Mouse (Mus musculus): ENCODE data around the gene Hsd17b1. TPM values are rescaled to one million over a fixed set of nuclear protein-coding genes. Genes with fewer than 3 reads are reported as not detected.

The Hsd17b1 gene
- total RNA-seq, 2 experiments from 2014 or later = not detected

- no peak for ATAC-seq (replicated peaks; ENCODE audit: low FRiP score, poor library complexity, severe bottlenecking)
Observed at GRCm38 (mm10) chr11:101059473-101059872, 18.7 kb upstream of the Hsd17b1 start.

GRCm38 (mm10) chr11:101060126-101060525, 18.1 kb upstream of the Hsd17b1 start:
- ATAC-seq (replicated peaks; ENCODE audit: low FRiP score, poor library complexity, severe bottlenecking) = no peak

GRCm38 (mm10) chr11:101061049-101061448, 17.2 kb upstream of the Hsd17b1 start:
- ATAC-seq (replicated peaks; ENCODE audit: low FRiP score, poor library complexity, severe bottlenecking) = no peak

GRCm38 (mm10) chr11:101062165-101062884, 15.9 kb upstream of the Hsd17b1 start:
- no peak for ATAC-seq (replicated peaks; ENCODE audit: low FRiP score, poor library complexity, severe bottlenecking)

- no peak; the same call in 1 of the 2 replicates for ATAC-seq (replicated peaks; ENCODE audit: low FRiP score, poor library complexity, severe bottlenecking)
Observed at GRCm38 (mm10) chr11:101062971-101063675, 15.1 kb upstream of the Hsd17b1 start.

GRCm38 (mm10) chr11:101063676-101064327, 14.4 kb upstream of the Hsd17b1 start:
- peak; percentile 90 for ATAC-seq (replicated peaks; ENCODE audit: low FRiP score, poor library complexity, severe bottlenecking)

- ATAC-seq (replicated peaks; ENCODE audit: low FRiP score, poor library complexity, severe bottlenecking) = no peak
Observed at GRCm38 (mm10) chr11:101064462-101064861, 13.7 kb upstream of the Hsd17b1 start.

- ATAC-seq (replicated peaks; ENCODE audit: low FRiP score, poor library complexity, severe bottlenecking) = no peak
Observed at GRCm38 (mm10) chr11:101065002-101065401, 13.2 kb upstream of the Hsd17b1 start.

GRCm38 (mm10) chr11:101066549-101067412, 11.4 kb upstream of the Hsd17b1 start:
- peak; percentile 32 for ATAC-seq (replicated peaks; ENCODE audit: low FRiP score, poor library complexity, severe bottlenecking)

- ATAC-seq (replicated peaks; ENCODE audit: low FRiP score, poor library complexity, severe bottlenecking) = peak; percentile 90
Observed at GRCm38 (mm10) chr11:101069391-101070188, 8.6 kb upstream of the Hsd17b1 start, which contains the start of gene Naglu. Gene Naglu, plus strand, starts transcription at chr11:101070012.

- ATAC-seq (replicated peaks; ENCODE audit: low FRiP score, poor library complexity, severe bottlenecking) = peak; percentile 56
Observed at GRCm38 (mm10) chr11:101070189-101070527, 8.1 kb upstream of the Hsd17b1 start.

- ATAC-seq (replicated peaks; ENCODE audit: low FRiP score, poor library complexity, severe bottlenecking) = no peak
Observed at GRCm38 (mm10) chr11:101070987-101071386, 7.2 kb upstream of the Hsd17b1 start.

- no peak for ATAC-seq (replicated peaks; ENCODE audit: low FRiP score, poor library complexity, severe bottlenecking)
Observed at GRCm38 (mm10) chr11:101071810-101072428, 6.3 kb upstream of the Hsd17b1 start.

GRCm38 (mm10) chr11:101079746-101080145, 1.5 kb downstream of the Hsd17b1 start:
- no peak for ATAC-seq (replicated peaks; ENCODE audit: low FRiP score, poor library complexity, severe bottlenecking)

- no peak for ATAC-seq (replicated peaks; ENCODE audit: low FRiP score, poor library complexity, severe bottlenecking)
Observed at GRCm38 (mm10) chr11:101080421-101080820, 2.2 kb downstream of the Hsd17b1 start.

- no peak for ATAC-seq (replicated peaks; ENCODE audit: low FRiP score, poor library complexity, severe bottlenecking)
Observed at GRCm38 (mm10) chr11:101081659-101082058, 3.4 kb downstream of the Hsd17b1 start.

GRCm38 (mm10) chr11:101082208-101083082, 4.2 kb downstream of the Hsd17b1 start, which contains the start of gene Coasy:
Gene Coasy, plus strand, starts transcription at chr11:101082565.
- ATAC-seq (replicated peaks; ENCODE audit: low FRiP score, poor library complexity, severe bottlenecking) = peak; percentile 73

Data from erythroid progenitor cell, adult 5-6 weeks (primary cell).